Mouse (Mus musculus): ENCODE measurements around the gene Nrtn. TPM values are rescaled to one million over a fixed set of nuclear protein-coding genes. Genes with fewer than 3 reads are reported as not detected.

Gene Nrtn
- polyA plus RNA-seq, 1 experiment: 0.78 TPM

DNA sequence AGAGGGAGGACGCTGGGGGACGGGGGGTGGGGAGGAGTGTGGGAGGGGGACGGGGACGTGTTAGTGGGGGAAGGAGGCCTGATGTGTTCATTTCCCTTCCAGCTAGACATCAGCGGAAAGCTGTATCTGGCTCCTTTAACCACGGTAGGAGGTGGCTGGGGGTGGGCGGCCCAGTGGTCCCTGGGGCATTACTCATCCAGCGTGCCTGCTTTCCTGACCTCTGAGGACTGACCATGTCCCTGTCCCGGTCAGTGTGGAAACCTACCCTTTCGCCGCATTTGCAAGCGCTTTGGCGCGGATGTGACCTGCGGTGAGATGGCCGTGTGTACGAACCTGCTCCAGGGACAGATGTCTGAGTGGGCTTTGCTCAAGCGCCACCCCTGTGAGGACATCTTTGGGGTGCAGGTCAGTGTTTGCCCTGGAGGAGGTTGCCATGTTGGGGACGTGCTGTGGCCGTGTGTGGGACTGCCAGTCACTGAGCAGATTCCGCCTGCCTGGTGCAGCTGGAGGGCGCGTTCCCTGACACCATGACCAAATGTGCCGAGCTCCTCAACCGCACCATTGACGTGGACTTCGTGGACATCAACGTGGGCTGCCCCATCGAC is 10.3 kb upstream of the Nrtn start:
- H3ac ChIP-seq (ENCODE audit: control insufficient read depth, insufficient read length): no peak overlapping the region
- no peaks in the 10 kb centered on the region for H3K79me2 ChIP-seq (ENCODE audit: control insufficient read depth, insufficient read depth)
- no peaks in the 10 kb centered on the region for H3K36me3 ChIP-seq (ENCODE audit: control insufficient read depth, insufficient read depth)
- H3K27me3 ChIP-seq (ENCODE audit: control insufficient read depth, insufficient read depth, insufficient read length): no peaks in the 10 kb centered on the region
- H3K4me2 ChIP-seq (ENCODE audit: low read depth): no peak overlapping the region
- TF ChIP-seq MAX (IDR thresholded peaks at IDR 0.05; ENCODE audit: low read depth): no peak
- no peak for TF ChIP-seq USF1 (IDR thresholded peaks at IDR 0.05; ENCODE audit: low read depth)
- TF ChIP-seq CEBPB (IDR thresholded peaks at IDR 0.05; ENCODE audit: insufficient read depth, poor library complexity, severe bottlenecking): no peak
- no peak for TF ChIP-seq SRF (IDR thresholded peaks at IDR 0.05; ENCODE audit: control insufficient read depth, insufficient read length, low read depth)
- no peak for TF ChIP-seq POLR2AphosphoS2 (IDR thresholded peaks at IDR 0.05; ENCODE audit: insufficient read length, low read depth)
- TF ChIP-seq E2F4 (IDR thresholded peaks at IDR 0.05; ENCODE audit: insufficient read depth): no peak
- TF ChIP-seq MYOG (IDR thresholded peaks at IDR 0.05; ENCODE audit: control insufficient read depth in 1 of 3, insufficient read depth in 1 of 3, insufficient read length in 2 of 3, low read depth in 2 of 3): no peak
- TF ChIP-seq TCF3 (IDR thresholded peaks at IDR 0.05; ENCODE audit: insufficient read length, low read depth): no peak
- no peak for TF ChIP-seq POLR2A (IDR thresholded peaks at IDR 0.05; ENCODE audit: insufficient read length, low read depth)
- TF ChIP-seq REST (IDR thresholded peaks at IDR 0.05; ENCODE audit: insufficient read depth, insufficient read length): no peak
- no peak for TF ChIP-seq MYOD1 (IDR thresholded peaks at IDR 0.05; ENCODE audit: control insufficient read depth in 1 of 3, insufficient read length in 2 of 3, low read depth in 2 of 3)
- no peak for TF ChIP-seq TCF12 (IDR thresholded peaks at IDR 0.05; ENCODE audit: insufficient read depth, poor library complexity, severe bottlenecking)
- H3K4me3 ChIP-seq: no peak overlapping the region

DNA sequence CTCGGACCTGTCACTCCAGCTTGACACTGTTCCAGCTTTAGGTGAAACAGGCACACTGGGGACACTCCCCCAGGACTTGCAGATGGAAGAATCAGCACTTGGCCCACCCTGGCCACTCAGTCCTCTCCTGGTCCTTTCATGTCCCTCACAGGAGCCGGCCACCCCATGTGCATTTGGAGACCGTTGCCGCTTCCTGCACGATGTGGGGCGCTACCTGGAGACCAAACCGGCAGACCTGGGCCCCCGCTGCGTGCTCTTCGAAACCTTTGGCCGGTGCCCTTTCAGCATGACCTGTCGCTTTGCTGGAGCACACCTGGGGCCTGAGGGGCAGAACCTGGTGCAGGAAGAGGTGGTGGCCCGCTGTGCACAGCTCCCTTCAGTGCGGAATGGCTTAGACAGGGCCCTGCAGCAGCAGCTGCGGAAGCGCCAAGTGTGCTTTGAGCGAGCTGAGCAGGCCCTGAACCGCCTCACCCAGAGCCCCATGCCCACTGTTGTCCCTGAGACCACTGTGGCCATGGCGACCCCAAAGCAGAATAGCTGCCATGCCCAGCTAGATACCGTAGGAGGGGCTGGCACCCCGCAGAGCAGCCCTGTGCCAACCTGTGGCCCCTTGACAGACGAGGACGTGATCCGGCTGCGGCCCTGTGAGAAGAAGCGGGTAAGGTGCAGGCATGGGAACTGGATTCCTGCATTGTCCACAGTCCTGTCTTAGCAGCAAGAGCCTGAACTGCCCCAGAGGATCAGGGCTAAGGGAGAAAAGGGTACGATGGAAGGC is 9.5 kb upstream of the Nrtn start:
- Histone ChIP-seq H3K27me3 (ENCODE audit: control insufficient read depth, insufficient read depth, insufficient read length) (no peaks in the 10 kb centered on the region), H3K4me2 (ENCODE audit: low read depth) (no peak overlapping the region), H3K4me3 (no peak overlapping the region), H3K79me2 (ENCODE audit: control insufficient read depth, insufficient read depth) (no peaks in the 10 kb centered on the region), H3K36me3 (ENCODE audit: control insufficient read depth, insufficient read depth) (no peaks in the 10 kb centered on the region), H3ac (ENCODE audit: control insufficient read depth, insufficient read length) (no peak overlapping the region)
- TF ChIP-seq SRF (IDR thresholded peaks at IDR 0.05; ENCODE audit: control insufficient read depth, insufficient read length, low read depth) (no peak), TCF3 (IDR thresholded peaks at IDR 0.05; ENCODE audit: insufficient read length, low read depth) (no peak), REST (IDR thresholded peaks at IDR 0.05; ENCODE audit: insufficient read depth, insufficient read length) (no peak), POLR2A (IDR thresholded peaks at IDR 0.05; ENCODE audit: insufficient read length, low read depth) (no peak)

DNA sequence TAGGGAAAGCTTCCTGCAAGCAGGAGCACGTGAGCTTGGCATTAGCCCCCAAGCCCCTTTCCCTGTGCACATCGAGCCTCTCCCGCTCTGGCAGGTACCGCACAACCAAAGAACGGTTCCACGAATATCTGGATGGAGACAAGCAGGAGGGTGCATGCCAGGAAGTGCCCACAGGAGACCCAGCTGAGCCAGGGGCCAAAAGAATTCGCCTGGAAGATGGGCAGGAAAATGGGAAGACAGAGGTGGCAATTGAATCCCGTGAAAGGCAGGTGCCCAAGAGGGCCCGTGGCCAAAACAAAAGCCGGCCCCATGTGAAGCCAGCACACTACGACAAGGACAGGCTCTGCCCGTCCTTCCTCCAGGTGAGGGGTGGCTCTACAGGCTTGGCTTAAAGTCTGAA is 8.1 kb upstream of the Nrtn start:
- no peaks in the 10 kb centered on the region for H3K27me3 ChIP-seq (ENCODE audit: control insufficient read depth, insufficient read depth, insufficient read length)

DNA sequence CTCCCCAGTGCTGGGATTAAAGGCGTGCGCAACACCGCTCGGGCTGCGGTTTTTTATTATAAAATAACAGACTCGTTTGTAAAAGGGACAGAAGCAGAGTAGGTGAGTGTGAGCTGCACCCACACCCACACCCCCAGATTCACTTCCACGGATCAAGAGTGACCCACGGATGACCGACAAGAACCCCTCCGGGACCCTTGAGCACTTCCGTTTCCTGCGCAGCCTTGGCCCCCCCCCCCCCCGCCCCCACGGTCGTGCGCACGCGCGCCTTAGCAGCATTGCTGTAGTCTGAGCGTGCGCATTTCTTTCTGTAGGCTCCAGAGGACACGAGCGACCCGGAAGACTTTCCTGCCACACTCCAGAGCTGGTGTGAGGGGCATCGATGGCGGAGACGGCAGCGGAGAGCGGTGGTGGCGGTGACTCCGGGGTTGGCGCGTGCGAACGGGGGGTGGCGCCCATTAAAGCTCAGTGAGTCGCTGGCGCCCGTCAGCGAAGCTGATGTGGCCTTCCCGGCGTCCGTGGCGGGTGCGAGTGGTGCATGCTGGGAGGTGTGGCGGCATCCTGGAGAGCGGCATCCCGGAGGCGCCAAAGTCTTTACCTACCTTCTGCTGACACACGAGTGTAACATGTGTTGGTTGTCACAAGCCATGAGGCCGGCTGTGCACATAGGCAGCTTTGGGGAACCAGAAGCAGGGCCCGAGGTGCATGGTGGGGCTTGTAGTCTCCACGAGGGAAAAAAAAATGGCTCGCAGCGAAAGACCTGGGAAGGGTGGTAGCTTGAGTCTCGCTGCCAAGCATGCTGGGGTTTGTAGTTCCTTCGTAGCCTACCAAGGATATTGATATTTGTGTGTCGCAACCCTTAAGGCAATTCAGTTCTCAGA is 7.4 kb upstream of the Nrtn start, which contains the start of gene Dus3l:
Dus3l (plus strand) TSS at position 284 of the 881 bp plus-strand sequence.
- H3K4me2 ChIP-seq (ENCODE audit: low read depth): peak within 1 kb of the TSS; percentile 91
- H3K4me3 ChIP-seq: peak within 1 kb of the TSS; percentile 73
- H3K27me3 ChIP-seq (ENCODE audit: control insufficient read depth, insufficient read depth, insufficient read length): no peaks in the 10 kb centered on the region
- H3ac ChIP-seq (ENCODE audit: control insufficient read depth, insufficient read length): peak within 1 kb of the TSS; percentile 36
- no peaks in the 10 kb centered on the region for H3K36me3 ChIP-seq (ENCODE audit: control insufficient read depth, insufficient read depth)
- H3K79me2 ChIP-seq (ENCODE audit: control insufficient read depth, insufficient read depth): no peaks in the 10 kb centered on the region
- no peak for TF ChIP-seq TCF3 (IDR thresholded peaks at IDR 0.05; ENCODE audit: insufficient read length, low read depth)
- TF ChIP-seq SRF (IDR thresholded peaks at IDR 0.05; ENCODE audit: control insufficient read depth, insufficient read length, low read depth): peak; percentile 55
- peak; percentile 48 for TF ChIP-seq POLR2AphosphoS2 (IDR thresholded peaks at IDR 0.05; ENCODE audit: insufficient read length, low read depth)
- TF ChIP-seq CEBPB (IDR thresholded peaks at IDR 0.05; ENCODE audit: insufficient read depth, poor library complexity, severe bottlenecking): 0 out of 2 replicates have a peak, but pooled peaks have one; percentile 43
- TF ChIP-seq MAX (IDR thresholded peaks at IDR 0.05; ENCODE audit: low read depth): no peak
- TF ChIP-seq POLR2A (IDR thresholded peaks at IDR 0.05; ENCODE audit: insufficient read length, low read depth): peak; percentile 69
- no peak for TF ChIP-seq USF1 (IDR thresholded peaks at IDR 0.05; ENCODE audit: low read depth)
- TF ChIP-seq REST (IDR thresholded peaks at IDR 0.05; ENCODE audit: insufficient read depth, insufficient read length): no peak
- no peak for TF ChIP-seq MYOG (IDR thresholded peaks at IDR 0.05; ENCODE audit: control insufficient read depth in 1 of 3, insufficient read depth in 1 of 3, insufficient read length in 2 of 3, low read depth in 2 of 3)
- TF ChIP-seq MYOD1 (IDR thresholded peaks at IDR 0.05; ENCODE audit: control insufficient read depth in 1 of 3, insufficient read length in 2 of 3, low read depth in 2 of 3): peak in 1 of 3 experiments; percentile 6
- TF ChIP-seq E2F4 (IDR thresholded peaks at IDR 0.05; ENCODE audit: insufficient read depth): no peak
- TF ChIP-seq TCF12 (IDR thresholded peaks at IDR 0.05; ENCODE audit: insufficient read depth, poor library complexity, severe bottlenecking): no peak

More for the DNA sequence above, 8.1 kb upstream of the Nrtn start:
- no peaks in the 10 kb centered on the region for H3K79me2 ChIP-seq (ENCODE audit: control insufficient read depth, insufficient read depth)
- no peak for TF ChIP-seq USF1 (IDR thresholded peaks at IDR 0.05; ENCODE audit: low read depth)
- TF ChIP-seq REST (IDR thresholded peaks at IDR 0.05; ENCODE audit: insufficient read depth, insufficient read length): no peak
- no peak for TF ChIP-seq TCF3 (IDR thresholded peaks at IDR 0.05; ENCODE audit: insufficient read length, low read depth)
- TF ChIP-seq SRF (IDR thresholded peaks at IDR 0.05; ENCODE audit: control insufficient read depth, insufficient read length, low read depth): no peak
- no peak for TF ChIP-seq MAX (IDR thresholded peaks at IDR 0.05; ENCODE audit: low read depth)
- TF ChIP-seq POLR2AphosphoS2 (IDR thresholded peaks at IDR 0.05; ENCODE audit: insufficient read length, low read depth): no peak
- no peak for TF ChIP-seq POLR2A (IDR thresholded peaks at IDR 0.05; ENCODE audit: insufficient read length, low read depth)
- TF ChIP-seq E2F4 (IDR thresholded peaks at IDR 0.05; ENCODE audit: insufficient read depth): no peak
- TF ChIP-seq CEBPB (IDR thresholded peaks at IDR 0.05; ENCODE audit: insufficient read depth, poor library complexity, severe bottlenecking): no peak
- no peak for TF ChIP-seq TCF12 (IDR thresholded peaks at IDR 0.05; ENCODE audit: insufficient read depth, poor library complexity, severe bottlenecking)
- no peak for TF ChIP-seq MYOG (IDR thresholded peaks at IDR 0.05; ENCODE audit: control insufficient read depth in 1 of 3, insufficient read depth in 1 of 3, insufficient read length in 2 of 3, low read depth in 2 of 3)
- no peak for TF ChIP-seq MYOD1 (IDR thresholded peaks at IDR 0.05; ENCODE audit: control insufficient read depth in 1 of 3, insufficient read length in 2 of 3, low read depth in 2 of 3)
- peak overlapping the region; percentile 73 for H3K4me3 ChIP-seq
- no peaks in the 10 kb centered on the region for H3K36me3 ChIP-seq (ENCODE audit: control insufficient read depth, insufficient read depth)
- H3ac ChIP-seq (ENCODE audit: control insufficient read depth, insufficient read length): peak overlapping the region; percentile 36
- H3K4me2 ChIP-seq (ENCODE audit: low read depth): peak overlapping the region; percentile 91
